Mouse (Mus musculus) spleen, postnatal 10 days (tissue): Measurements from ENCODE around the gene Rnasel.
A peak's percentile ranks its signal among the peaks of the same experiment; 100 is the strongest.
"Not testable (repeated sequence)": the region's sequence is repeated elsewhere in the genome, so short reads cannot be mapped to it uniquely, and the experiment has no call there.

Experiments used
- DNase-seq, 2 experiments: peaks; one replicate each; pipeline ENCODE4 v3.0.0; 2021 to 2022; ENCODE audit warnings: low spot score in 2 of 2

Gene Rnasel

GRCm38 (mm10) chr1:153737101-153738085 is 11.8 kb upstream of the Rnasel start:
- DNase-seq, result no peak

GRCm38 (mm10) chr1:153739437-153740015 is 9.7 kb upstream of the Rnasel start:
- no peak for DNase-seq

GRCm38 (mm10) chr1:153740145-153740544 is 9.1 kb upstream of the Rnasel start, which contains the start of gene Rgs16:
Gene Rgs16 (plus strand): TSS chr1:153740349.
- DNase-seq, result peak; percentile 29 to 80

GRCm38 (mm10) chr1:153740775-153741400 is 8.3 kb upstream of the Rnasel start:
- no peak for DNase-seq

GRCm38 (mm10) chr1:153741551-153742316 is 7.5 kb upstream of the Rnasel start:
- DNase-seq, result no peak

GRCm38 (mm10) chr1:153742374-153743155 is 6.7 kb upstream of the Rnasel start:
- DNase-seq, result peak; percentile 62 to 88

- no peak for DNase-seq
Measured at GRCm38 (mm10) chr1:153746119-153746670, 3.0 kb upstream of the Rnasel start.

- peak; percentile 66 to 84 for DNase-seq
Measured at GRCm38 (mm10) chr1:153746728-153747127, 2.5 kb upstream of the Rnasel start.

- DNase-seq, result peak in 1 of 2 experiments; percentile 21
Measured at GRCm38 (mm10) chr1:153747861-153748530, 1.2 kb upstream of the Rnasel start.

GRCm38 (mm10) chr1:153748549-153748948 is 677 bp upstream of the Rnasel start:
- DNase-seq, result peak; percentile 54 to 85

- peak; percentile 49 to 51 for DNase-seq
Measured at GRCm38 (mm10) chr1:153750054-153750453, 828 bp downstream of the Rnasel start.

GRCm38 (mm10) chr1:153751763-153752301 is 2.6 kb downstream of the Rnasel start:
- DNase-seq, result peak; percentile 65 to 69

GRCm38 (mm10) chr1:153752521-153752920 is 3.3 kb downstream of the Rnasel start:
- DNase-seq, result no peak

- DNase-seq, result no peak
Measured at GRCm38 (mm10) chr1:153753725-153754464, 4.7 kb downstream of the Rnasel start.

GRCm38 (mm10) chr1:153764136-153764535 is 14.9 kb downstream of the Rnasel start:
- DNase-seq, result no peak

- DNase-seq, result no peak
Measured at GRCm38 (mm10) chr1:153766298-153766697, 17.1 kb downstream of the Rnasel start.

- no peak for DNase-seq
Measured at GRCm38 (mm10) chr1:153767281-153767680, 18.1 kb downstream of the Rnasel start.

GRCm38 (mm10) chr1:153768465-153768864 is 19.2 kb downstream of the Rnasel start:
- DNase-seq, result no peak

- DNase-seq, result not testable (repeated sequence)
Measured at GRCm38 (mm10) chr1:153769571-153769970, 20.3 kb downstream of the Rnasel start.
